Mouse (Mus musculus) ES-Bruce4 (cell line): Measurements from ENCODE around the gene Plekha7.

Experiments used
- CTCF ChIP-seq: IDR thresholded peaks from one replicate; pipeline ENCODE4 v1.8.1; 2011; ENCODE audit warnings: low read depth, low read length
- EP300 ChIP-seq: IDR thresholded peaks from 2 replicates; pipeline ENCODE4 v1.6.1; 2011; ENCODE audit warnings: low read depth, low read length; ENCODE audit not compliant: insufficient read depth

- TF ChIP-seq EP300 = no peak
- no peak for TF ChIP-seq CTCF
Measured at GRCm38 (mm10) chr7:116285216-116285615, 23.0 kb downstream of the Plekha7 start.
